Mouse (Mus musculus): ENCODE measurements around the gene Mtif3. TPM values are rescaled to one million over a fixed set of nuclear protein-coding genes. Genes with fewer than 3 reads are reported as not detected.
"Not testable (repeated sequence)": the region's sequence is repeated elsewhere in the genome, so short reads cannot be mapped to it uniquely, and the experiment has no call there.

Mtif3 gene
- total RNA-seq, 2 experiments from 2014 or later = 21.8 to 27.5 TPM

GRCm38 (mm10) chr5:146954576-146954975 lies 9.0 kb downstream of the Mtif3 start:
- no peak for DNase-seq

GRCm38 (mm10) chr5:146948508-146949088 lies 15.0 kb downstream of the Mtif3 start, which contains the start of gene Gtf3a:
Gene Gtf3a, plus strand, starts transcription at chr5:146948657.
- DNase-seq = peak; percentile 84

GRCm38 (mm10) chr5:146948041-146948507 lies 15.5 kb downstream of the Mtif3 start:
- DNase-seq = no peak

- DNase-seq = no peak
These were observed 16.1 kb downstream of the Mtif3 start for GRCm38 (mm10) chr5:146947497-146947896.

- no peak for DNase-seq
These were observed 16.9 kb downstream of the Mtif3 start for GRCm38 (mm10) chr5:146946682-146947081.

- no peak for DNase-seq
These were observed 19.0 kb downstream of the Mtif3 start for GRCm38 (mm10) chr5:146944568-146944967.

GRCm38 (mm10) chr5:146942965-146943364 lies 20.6 kb downstream of the Mtif3 start:
- DNase-seq = no peak

- DNase-seq = not testable (repeated sequence)
These were observed 21.7 kb downstream of the Mtif3 start for GRCm38 (mm10) chr5:146941939-146942338.

- DNase-seq = no peak
These were observed 23.4 kb downstream of the Mtif3 start for GRCm38 (mm10) chr5:146940219-146940618.

- DNase-seq = no peak
These were observed 24.3 kb downstream of the Mtif3 start for GRCm38 (mm10) chr5:146939109-146939796.

- DNase-seq = no peak
These were observed 25.8 kb downstream of the Mtif3 start for GRCm38 (mm10) chr5:146937541-146938503.

GRCm38 (mm10) chr5:146933466-146933865 lies 30.1 kb downstream of the Mtif3 start:
- no peak for DNase-seq

- DNase-seq = no peak
These were observed 31.6 kb downstream of the Mtif3 start for GRCm38 (mm10) chr5:146931904-146932553.

GRCm38 (mm10) chr5:146931422-146931821 lies 32.2 kb downstream of the Mtif3 start:
- no peak for DNase-seq

- DNase-seq = no peak
These were observed 36.9 kb downstream of the Mtif3 start for GRCm38 (mm10) chr5:146926673-146927072.

GRCm38 (mm10) chr5:146923547-146923946 lies 40.1 kb downstream of the Mtif3 start:
- no peak for DNase-seq

- DNase-seq = no peak
These were observed 42.4 kb downstream of the Mtif3 start for GRCm38 (mm10) chr5:146921224-146921623.

- no peak for DNase-seq
These were observed 43.1 kb downstream of the Mtif3 start for GRCm38 (mm10) chr5:146920314-146921161.

- no peak for DNase-seq
These were observed 43.7 kb downstream of the Mtif3 start for GRCm38 (mm10) chr5:146919874-146920273.

- not testable (repeated sequence) for DNase-seq
These were observed 46.2 kb downstream of the Mtif3 start for GRCm38 (mm10) chr5:146917357-146917756.

- no peak for DNase-seq
These were observed 46.8 kb downstream of the Mtif3 start for GRCm38 (mm10) chr5:146916806-146917205.

Measured in gastrocnemius, postnatal 10 days (tissue).